Mouse (Mus musculus): ENCODE data around the gene Sez6l.

The Sez6l gene

GRCm38 (mm10) chr5:112576993-112577670 lies at the start of gene Sez6l:
Gene Sez6l (minus strand): TSS chr5:112577185.
- DNase-seq (ENCODE audit: low spot score in 2 of 2) = peak; percentile 60 to 66

- DNase-seq (ENCODE audit: low spot score in 2 of 2) = no peak
Measured at GRCm38 (mm10) chr5:112625555-112626160, 48.7 kb upstream of the Sez6l start.

GRCm38 (mm10) chr5:112622946-112623345 lies 46.0 kb upstream of the Sez6l start:
- no peak for DNase-seq (ENCODE audit: low spot score in 2 of 2)

GRCm38 (mm10) chr5:112620256-112620655 lies 43.3 kb upstream of the Sez6l start:
- DNase-seq (ENCODE audit: low spot score in 2 of 2) = no peak

GRCm38 (mm10) chr5:112619344-112619743 lies 42.4 kb upstream of the Sez6l start:
- DNase-seq (ENCODE audit: low spot score in 2 of 2) = no peak

GRCm38 (mm10) chr5:112617602-112618247 lies 40.7 kb upstream of the Sez6l start:
- DNase-seq (ENCODE audit: low spot score in 2 of 2) = no peak

GRCm38 (mm10) chr5:112615946-112616617 lies 39.1 kb upstream of the Sez6l start:
- DNase-seq (ENCODE audit: low spot score in 2 of 2) = no peak

- DNase-seq (ENCODE audit: low spot score in 2 of 2) = no peak
Measured at GRCm38 (mm10) chr5:112607867-112608516, 31.0 kb upstream of the Sez6l start.

GRCm38 (mm10) chr5:112607119-112607518 lies 30.1 kb upstream of the Sez6l start:
- no peak for DNase-seq (ENCODE audit: low spot score in 2 of 2)

GRCm38 (mm10) chr5:112605371-112605770 lies 28.4 kb upstream of the Sez6l start:
- no peak for DNase-seq (ENCODE audit: low spot score in 2 of 2)

GRCm38 (mm10) chr5:112604251-112604650 lies 27.3 kb upstream of the Sez6l start:
- DNase-seq (ENCODE audit: low spot score in 2 of 2) = no peak

- no peak for DNase-seq (ENCODE audit: low spot score in 2 of 2)
Measured at GRCm38 (mm10) chr5:112603594-112603993, 26.6 kb upstream of the Sez6l start.

GRCm38 (mm10) chr5:112600309-112600939 lies 23.4 kb upstream of the Sez6l start:
- DNase-seq (ENCODE audit: low spot score in 2 of 2) = no peak

GRCm38 (mm10) chr5:112599538-112600308 lies 22.7 kb upstream of the Sez6l start:
- no peak for DNase-seq (ENCODE audit: low spot score in 2 of 2)

GRCm38 (mm10) chr5:112597876-112598275 lies 20.9 kb upstream of the Sez6l start:
- DNase-seq (ENCODE audit: low spot score in 2 of 2) = peak in 1 of 2 experiments; percentile 52

- no peak for DNase-seq (ENCODE audit: low spot score in 2 of 2)
Measured at GRCm38 (mm10) chr5:112597307-112597706, 20.3 kb upstream of the Sez6l start.

GRCm38 (mm10) chr5:112596729-112597128 lies 19.7 kb upstream of the Sez6l start:
- no peak for DNase-seq (ENCODE audit: low spot score in 2 of 2)

- no peak for DNase-seq (ENCODE audit: low spot score in 2 of 2)
Measured at GRCm38 (mm10) chr5:112595701-112596632, 19.0 kb upstream of the Sez6l start.

GRCm38 (mm10) chr5:112591706-112592105 lies 14.7 kb upstream of the Sez6l start:
- DNase-seq (ENCODE audit: low spot score in 2 of 2) = no peak

- no peak for DNase-seq (ENCODE audit: low spot score in 2 of 2)
Measured at GRCm38 (mm10) chr5:112586071-112586470, 9.1 kb upstream of the Sez6l start.

All from right cerebral cortex, postnatal 36 days (tissue).